Mouse (Mus musculus): ENCODE measurements at regions not wholly inside any gene's neighbourhood (a gene's known extent, or its start where the extent isn't known, plus 50 kb on each side); places are given as distances from the start of the nearest gene placed in this dataset.
"Not testable (repeated sequence)": the region's sequence is repeated elsewhere in the genome, so short reads cannot be mapped to it uniquely, and the experiment has no call there.

- no peak for DNase-seq
These were observed 95.7 kb downstream of the Mfap3l start for GRCm38 (mm10) chr8:60728339-60728738.

- no peak for DNase-seq
These were observed 99.9 kb downstream of the Mfap3l start for GRCm38 (mm10) chr8:60732545-60732944.

- no peak for DNase-seq
These were observed 103.3 kb downstream of the Mfap3l start for GRCm38 (mm10) chr8:60735961-60736360.

GRCm38 (mm10) chr8:60736401-60736800 is 103.8 kb downstream of the Mfap3l start:
- no peak for DNase-seq

GRCm38 (mm10) chr8:60736913-60737312 is 104.3 kb downstream of the Mfap3l start:
- no peak for DNase-seq

- DNase-seq, result no peak
These were observed 105.0 kb downstream of the Mfap3l start for GRCm38 (mm10) chr8:60737616-60738015.

GRCm38 (mm10) chr8:60745877-60746276 is 113.2 kb downstream of the Mfap3l start:
- DNase-seq, result peak; percentile 3

GRCm38 (mm10) chr8:60746486-60746885 is 113.9 kb downstream of the Mfap3l start:
- DNase-seq, result no peak

- DNase-seq, result no peak
These were observed 123.2 kb downstream of the Mfap3l start for GRCm38 (mm10) chr8:60755704-60756415.

- no peak for DNase-seq
These were observed 126.3 kb upstream of the Hpf1 start for GRCm38 (mm10) chr8:60763959-60764358.

GRCm38 (mm10) chr8:60773350-60773749 is 116.9 kb upstream of the Hpf1 start:
- no peak for DNase-seq

- not testable (repeated sequence) for DNase-seq
These were observed 114.0 kb upstream of the Hpf1 start for GRCm38 (mm10) chr8:60776251-60776650.

- no peak for DNase-seq
These were observed 105.2 kb upstream of the Hpf1 start for GRCm38 (mm10) chr8:60785049-60785448.

GRCm38 (mm10) chr8:60790453-60790852 is 99.8 kb upstream of the Hpf1 start:
- DNase-seq, result no peak

- no peak for DNase-seq
These were observed 97.7 kb upstream of the Hpf1 start for GRCm38 (mm10) chr8:60792518-60792917.

- no peak for DNase-seq
These were observed 85.4 kb upstream of the Hpf1 start for GRCm38 (mm10) chr8:60804787-60805186.

- DNase-seq, result no peak
These were observed 83.4 kb upstream of the Hpf1 start for GRCm38 (mm10) chr8:60806772-60807171.

- no peak for DNase-seq
These were observed 80.4 kb upstream of the Hpf1 start for GRCm38 (mm10) chr8:60809806-60810205.

GRCm38 (mm10) chr8:60810955-60811354 is 79.3 kb upstream of the Hpf1 start:
- DNase-seq, result no peak

GRCm38 (mm10) chr8:60825676-60826442 is 64.4 kb upstream of the Hpf1 start:
- DNase-seq, result no peak

- no peak for DNase-seq
These were observed 63.0 kb upstream of the Hpf1 start for GRCm38 (mm10) chr8:60827241-60827640.

- no peak for DNase-seq
These were observed 61.1 kb upstream of the Hpf1 start for GRCm38 (mm10) chr8:60829093-60829492.

- no peak for DNase-seq
These were observed 59.7 kb upstream of the Hpf1 start for GRCm38 (mm10) chr8:60830556-60830955.

- DNase-seq, result no peak
These were observed 51.7 kb upstream of the Hpf1 start for GRCm38 (mm10) chr8:60838526-60838925.

Measured in adrenal gland, postnatal 36 days (tissue).